Mouse (Mus musculus): Measurements from ENCODE around the gene Gm44511. TPM values are rescaled to one million over a fixed set of nuclear protein-coding genes. Genes with fewer than 3 reads are reported as not detected.
"Not testable (repeated sequence)": the region's sequence is repeated elsewhere in the genome, so short reads cannot be mapped to it uniquely, and the experiment has no call there.

Gene Gm44511
- polyA plus RNA-seq, 1 experiment from 2014 or later = not detected

GRCm38 (mm10) chr6:128797936-128798771 lies 28.0 kb downstream of the Gm44511 start:
- no peaks in the 10 kb centered on the region for H3K36me3 ChIP-seq
- ATAC-seq (replicated peaks; ENCODE audit: insufficient number of reproducible peaks, insufficient read depth, low FRiP score, low read depth) = no peak
- peak overlapping the region; percentile 63 for H3K4me2 ChIP-seq
- 18% methylated on average over 15 of the region's 15 CpGs for whole genome bisulfite sequencing
- H3K4me3 ChIP-seq = peak overlapping the region; percentile 78
- no peaks in the 10 kb centered on the region for H3K27me3 ChIP-seq
- no peaks in the 10 kb centered on the region for H3K9me3 ChIP-seq (replicated peaks)
- H3K27ac ChIP-seq = peak overlapping the region; percentile 6; the same call in 1 of the 2 replicates
- H3K4me1 ChIP-seq (replicated peaks) = peaks cover 16% of the 10 kb centered on the region
- H3K9ac ChIP-seq = peak overlapping the region; percentile 15; the same call in 1 of the 2 replicates

GRCm38 (mm10) chr6:128797185-128797905 lies 28.8 kb downstream of the Gm44511 start:
- 70% methylated on average over 12 of the region's 12 CpGs for WGBS
- Histone ChIP-seq H3K4me1 (replicated peaks) (peaks cover 12% of the 10 kb centered on the region), H3K9ac (no peak overlapping the region), H3K9me3 (replicated peaks) (no peaks in the 10 kb centered on the region), H3K27me3 (no peaks in the 10 kb centered on the region), H3K27ac (no peak overlapping the region), H3K36me3 (no peaks in the 10 kb centered on the region), H3K4me3 (peak overlapping the region; percentile 78), H3K4me2 (peak overlapping the region; percentile 63)
- ATAC-seq (replicated peaks; ENCODE audit: insufficient number of reproducible peaks, insufficient read depth, low FRiP score, low read depth) = no peak

GRCm38 (mm10) chr6:128796321-128796955 lies 29.7 kb downstream of the Gm44511 start:
- no peak overlapping the region for H3K9ac ChIP-seq
- H3K4me1 ChIP-seq (replicated peaks) = peaks cover 12% of the 10 kb centered on the region
- H3K4me3 ChIP-seq = no peak overlapping the region
- H3K27ac ChIP-seq = no peak overlapping the region
- 64% methylated on average over 8 of the region's 8 CpGs for WGBS
- H3K27me3 ChIP-seq = no peaks in the 10 kb centered on the region
- H3K36me3 ChIP-seq = no peaks in the 10 kb centered on the region
- no peak for ATAC-seq (replicated peaks; ENCODE audit: insufficient number of reproducible peaks, insufficient read depth, low FRiP score, low read depth)
- H3K9me3 ChIP-seq (replicated peaks) = no peaks in the 10 kb centered on the region
- H3K4me2 ChIP-seq = no peak overlapping the region

- Histone ChIP-seq H3K9me3 (replicated peaks) (no peaks in the 10 kb centered on the region), H3K4me2 (no peak overlapping the region), H3K27ac (no peak overlapping the region), H3K9ac (no peak overlapping the region), H3K36me3 (no peaks in the 10 kb centered on the region), H3K4me1 (replicated peaks) (peaks cover 12% of the 10 kb centered on the region), H3K4me3 (no peak overlapping the region), H3K27me3 (no peaks in the 10 kb centered on the region)
- no peak for ATAC-seq (replicated peaks; ENCODE audit: insufficient number of reproducible peaks, insufficient read depth, low FRiP score, low read depth)
- WGBS = 21% methylated on average over 6 of the region's 6 CpGs
These were observed 32.4 kb downstream of the Gm44511 start for GRCm38 (mm10) chr6:128793734-128794133.

GRCm38 (mm10) chr6:128790491-128790994 lies 35.6 kb downstream of the Gm44511 start:
- not testable (repeated sequence) for H3K27ac ChIP-seq; H3K4me2 ChIP-seq; H3K4me3 ChIP-seq; H3K9me3 ChIP-seq (replicated peaks); H3K36me3 ChIP-seq; ATAC-seq (replicated peaks; ENCODE audit: insufficient number of reproducible peaks, insufficient read depth, low FRiP score, low read depth); H3K4me1 ChIP-seq (replicated peaks); H3K27me3 ChIP-seq; H3K9ac ChIP-seq
- WGBS = 74% methylated on average over 4 of the region's 4 CpGs

GRCm38 (mm10) chr6:128789115-128789514 lies 37.0 kb downstream of the Gm44511 start, which contains the start of gene Klrb1c:
Gene Klrb1c, minus strand, starts transcription at chr6:128789215.
- Histone ChIP-seq H3K4me3 (no peak within 1 kb of the TSS), H3K27me3 (no peaks in the 10 kb centered on the region), H3K4me1 (replicated peaks) (peaks cover 4% of the 10 kb centered on the region; the same call in 1 of the 2 replicates), H3K9me3 (replicated peaks) (no peaks in the 10 kb centered on the region), H3K9ac (no peak within 1 kb of the TSS), H3K36me3 (no peaks in the 10 kb centered on the region), H3K27ac (no peak within 1 kb of the TSS), H3K4me2 (no peak within 1 kb of the TSS)
- no peak for ATAC-seq (replicated peaks; ENCODE audit: insufficient number of reproducible peaks, insufficient read depth, low FRiP score, low read depth)
- WGBS = 87% methylated on average over 2 of the region's 2 CpGs

GRCm38 (mm10) chr6:128788517-128788916 lies 37.6 kb downstream of the Gm44511 start:
- Histone ChIP-seq H3K4me3 (no peak overlapping the region), H3K36me3 (no peaks in the 10 kb centered on the region), H3K4me2 (no peak overlapping the region), H3K4me1 (replicated peaks) (0 out of 2 replicates have a peak, but pooled peaks cover under 1% of the 10 kb centered on the region), H3K9ac (no peak overlapping the region), H3K27ac (no peak overlapping the region), H3K27me3 (no peaks in the 10 kb centered on the region), H3K9me3 (replicated peaks) (no peaks in the 10 kb centered on the region)
- ATAC-seq (replicated peaks; ENCODE audit: insufficient number of reproducible peaks, insufficient read depth, low FRiP score, low read depth) = no peak
- WGBS = 67% methylated on average over 1 of the region's 1 CpGs

- H3K4me3 ChIP-seq; H3K9ac ChIP-seq; H3K36me3 ChIP-seq; H3K9me3 ChIP-seq (replicated peaks); ATAC-seq (replicated peaks; ENCODE audit: insufficient number of reproducible peaks, insufficient read depth, low FRiP score, low read depth); H3K4me2 ChIP-seq; H3K27me3 ChIP-seq; H3K27ac ChIP-seq; H3K4me1 ChIP-seq (replicated peaks): not testable (repeated sequence)
- 89% methylated on average over 1 of the region's 1 CpGs for WGBS
These were observed 39.7 kb downstream of the Gm44511 start for GRCm38 (mm10) chr6:128786396-128786795.

GRCm38 (mm10) chr6:128769481-128770253 lies 56.4 kb downstream of the Gm44511 start:
- Histone ChIP-seq H3K27ac (no peak overlapping the region), H3K4me3 (no peak overlapping the region), H3K36me3 (no peaks in the 10 kb centered on the region), H3K9ac (no peak overlapping the region), H3K4me1 (replicated peaks) (no peaks in the 10 kb centered on the region; the same call in 1 of the 2 replicates), H3K27me3 (no peaks in the 10 kb centered on the region), H3K9me3 (replicated peaks) (no peaks in the 10 kb centered on the region), H3K4me2 (no peak overlapping the region)
- WGBS = 84% methylated on average over 10 of the region's 10 CpGs
- ATAC-seq (replicated peaks; ENCODE audit: insufficient number of reproducible peaks, insufficient read depth, low FRiP score, low read depth) = no peak

- H3K9ac ChIP-seq = no peak overlapping the region
- H3K36me3 ChIP-seq = no peaks in the 10 kb centered on the region
- no peak for ATAC-seq (replicated peaks; ENCODE audit: insufficient number of reproducible peaks, insufficient read depth, low FRiP score, low read depth)
- H3K27me3 ChIP-seq = no peaks in the 10 kb centered on the region
- WGBS = 68% methylated on average over 4 of the region's 4 CpGs
- no peak overlapping the region for H3K27ac ChIP-seq
- H3K9me3 ChIP-seq (replicated peaks) = no peaks in the 10 kb centered on the region
- H3K4me2 ChIP-seq = no peak overlapping the region
- H3K4me1 ChIP-seq (replicated peaks) = no peaks in the 10 kb centered on the region; the same call in 1 of the 2 replicates
- H3K4me3 ChIP-seq = no peak overlapping the region
These were observed 58.1 kb downstream of the Gm44511 start for GRCm38 (mm10) chr6:128768047-128768446.
